Mouse (Mus musculus): ENCODE measurements at regions not wholly inside any gene's neighbourhood (a gene's known extent, or its start where the extent isn't known, plus 50 kb on each side); places are given as distances from the start of the nearest gene placed in this dataset.

DNA sequence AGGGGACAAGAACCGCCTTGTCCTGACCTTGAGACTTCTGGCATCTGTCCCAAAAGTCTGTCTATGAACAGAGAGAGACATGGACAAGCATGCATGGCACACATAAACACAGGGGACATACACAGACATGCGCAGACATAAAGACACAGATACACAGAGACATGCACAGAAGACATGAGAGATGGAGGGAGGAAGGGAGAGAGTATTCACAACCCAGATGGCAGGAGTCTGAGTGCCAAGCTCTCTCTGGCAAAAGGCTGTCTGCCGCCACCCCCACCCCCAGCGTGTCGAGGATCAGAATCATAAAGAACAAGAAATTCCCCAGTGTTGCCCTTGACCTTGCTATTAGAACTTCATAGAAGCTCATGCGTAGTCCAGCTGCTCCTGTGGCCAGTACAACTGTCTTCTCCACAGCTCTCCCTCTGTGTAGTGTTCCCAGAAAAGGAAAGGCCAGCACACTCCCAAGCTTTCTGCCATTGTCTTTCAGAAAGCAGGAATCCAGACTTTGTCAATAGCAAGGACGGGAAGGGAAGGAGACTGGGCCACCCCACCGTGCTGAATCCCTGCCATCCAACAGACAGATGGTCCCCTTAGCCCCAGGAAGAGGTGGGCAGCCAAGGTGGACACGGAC lies 99.8 kb downstream of the Ier5 start:
- in situ Hi-C loops (cut with MboI, MseI): no loop called here

DNA sequence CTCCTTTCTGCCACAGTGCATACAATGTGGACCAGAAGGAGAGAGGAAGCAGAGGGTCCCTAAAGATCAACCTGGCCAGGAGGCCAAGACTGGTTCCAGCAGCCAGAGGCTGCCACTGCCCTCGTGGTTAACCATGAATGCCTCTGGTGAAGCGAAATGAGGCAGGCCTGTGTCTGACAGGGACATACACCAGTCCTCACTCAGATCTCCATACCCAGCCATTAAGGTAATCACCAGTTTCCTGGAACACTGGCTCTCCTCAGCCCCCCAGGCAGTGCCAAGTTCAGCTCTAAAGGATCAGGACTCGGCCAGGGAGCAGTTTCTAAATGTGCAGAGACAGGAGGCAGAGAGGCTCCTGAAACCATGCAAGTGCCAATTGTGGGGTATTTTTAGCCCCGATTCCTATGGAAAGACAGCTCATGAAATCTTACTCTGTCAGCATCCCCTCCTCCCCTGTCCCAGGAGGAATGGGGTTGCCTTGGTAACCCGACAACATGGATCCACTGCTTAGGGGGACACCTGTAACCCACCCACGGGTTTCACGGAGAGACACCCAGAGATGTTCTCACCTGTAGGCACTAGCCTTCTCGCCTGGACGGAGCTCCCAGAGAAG lies 103.6 kb downstream of the Ier5 start:
- in situ Hi-C loops (cut with MboI, MseI): no loop called here

DNA sequence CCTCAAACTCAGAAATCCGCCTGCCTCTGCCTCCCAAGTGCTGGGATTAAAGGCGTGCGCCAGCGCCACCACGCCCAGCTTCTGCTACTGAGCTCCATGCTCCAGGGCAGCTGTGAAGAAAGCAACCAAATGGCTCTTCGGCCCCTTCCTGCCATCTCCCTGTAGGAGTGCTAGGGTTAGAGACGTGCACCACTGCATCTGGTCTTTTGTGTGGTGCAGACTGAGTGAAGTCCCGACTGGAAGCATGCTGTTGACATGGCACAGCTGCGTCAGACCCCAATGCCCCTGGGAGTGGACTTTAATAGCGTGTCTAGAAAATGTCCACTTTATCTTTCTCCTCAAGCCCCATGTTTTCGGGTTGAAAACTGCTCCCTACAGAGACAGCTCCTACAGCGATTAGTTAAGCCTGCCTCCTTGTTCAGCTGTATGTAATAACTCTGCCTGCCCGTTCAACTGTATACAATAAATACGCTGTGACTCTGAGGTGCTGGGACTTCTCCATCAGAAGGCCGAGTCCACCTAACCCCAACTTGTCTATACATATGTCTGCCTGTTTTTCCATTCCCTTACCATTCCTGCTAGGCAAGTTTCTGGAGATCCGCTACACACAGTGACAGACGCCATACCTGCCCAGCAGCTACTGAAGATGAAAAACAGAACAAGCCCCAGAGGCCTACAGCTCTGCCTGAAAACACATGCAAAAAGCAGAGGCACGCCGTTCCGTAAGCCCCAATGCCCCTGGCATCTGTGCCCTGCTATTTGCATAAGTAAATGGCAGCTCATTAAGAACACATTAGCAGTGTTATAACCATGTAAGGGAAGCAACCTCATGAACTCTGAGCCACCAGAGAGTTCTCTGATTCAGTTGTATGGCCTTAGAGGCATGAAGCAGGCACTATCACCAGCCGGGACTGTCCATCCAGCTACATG lies 105.2 kb downstream of the Ier5 start:
- in situ Hi-C loops (cut with MboI, MseI): no loop called here

DNA sequence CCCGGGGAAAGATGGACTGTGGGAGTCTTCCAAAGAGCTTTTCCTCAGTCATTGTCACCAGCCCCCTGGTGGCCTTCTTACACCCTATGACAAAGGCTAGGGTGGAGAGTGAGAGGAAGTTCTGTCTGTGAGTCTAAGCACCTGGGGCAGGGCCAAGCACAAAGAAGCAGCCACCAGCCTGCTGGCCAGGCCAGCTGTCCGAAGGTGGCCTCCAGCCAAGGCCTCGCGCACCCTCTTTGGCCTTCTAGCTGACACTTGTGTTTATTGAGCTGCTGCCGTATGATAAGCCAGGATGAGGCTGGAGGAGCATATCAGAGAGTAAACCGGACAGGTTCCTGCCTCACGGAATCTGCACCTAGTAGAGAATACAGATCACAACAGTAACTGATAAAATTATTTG lies 99.0 kb upstream of the Cacna1e start:
- in situ Hi-C loops (cut with MboI, MseI): no loop called here

DNA sequence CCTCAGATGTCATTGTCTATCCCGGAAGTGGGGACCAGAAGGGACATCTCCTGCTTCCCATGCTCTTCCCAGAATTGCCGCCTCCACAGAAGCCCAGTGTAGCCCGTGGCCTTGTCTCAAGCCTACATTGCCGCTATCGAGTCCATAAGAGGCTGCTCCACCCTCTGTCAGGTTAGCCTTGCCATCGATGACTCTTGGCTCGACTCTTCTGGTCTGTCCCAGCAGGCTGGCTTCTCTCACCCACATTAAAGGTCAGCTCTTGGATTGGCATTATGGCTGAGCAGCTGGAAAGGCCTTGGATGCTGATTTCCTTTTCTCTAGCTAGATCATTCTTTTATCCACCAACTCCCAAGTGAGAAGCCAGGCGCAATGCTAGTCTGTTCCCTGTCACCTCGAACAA lies 98.5 kb upstream of the Cacna1e start:
- in situ Hi-C loops (cut with MboI, MseI): no loop called here

DNA sequence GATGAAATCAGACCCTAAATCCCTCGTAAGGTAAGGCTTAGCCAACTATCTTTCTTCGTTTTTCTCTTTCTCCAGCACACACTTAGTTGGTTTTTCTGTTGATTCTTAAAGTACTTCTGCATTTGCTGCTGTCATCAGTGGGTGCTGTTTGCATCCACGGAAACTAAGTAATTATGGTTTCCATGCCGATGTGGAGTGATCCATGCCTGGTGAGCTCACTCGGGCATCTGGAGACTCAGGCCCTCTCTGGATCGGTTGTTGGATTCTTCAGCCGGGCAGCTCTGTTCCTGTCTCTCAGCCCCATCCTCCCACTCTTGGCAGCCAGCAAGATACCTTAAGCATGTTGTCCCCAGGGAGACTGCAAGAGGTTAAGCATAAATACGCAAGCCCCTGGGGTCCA lies 97.4 kb upstream of the Cacna1e start:
- in situ Hi-C loops (cut with MboI, MseI): no loop called here

DNA sequence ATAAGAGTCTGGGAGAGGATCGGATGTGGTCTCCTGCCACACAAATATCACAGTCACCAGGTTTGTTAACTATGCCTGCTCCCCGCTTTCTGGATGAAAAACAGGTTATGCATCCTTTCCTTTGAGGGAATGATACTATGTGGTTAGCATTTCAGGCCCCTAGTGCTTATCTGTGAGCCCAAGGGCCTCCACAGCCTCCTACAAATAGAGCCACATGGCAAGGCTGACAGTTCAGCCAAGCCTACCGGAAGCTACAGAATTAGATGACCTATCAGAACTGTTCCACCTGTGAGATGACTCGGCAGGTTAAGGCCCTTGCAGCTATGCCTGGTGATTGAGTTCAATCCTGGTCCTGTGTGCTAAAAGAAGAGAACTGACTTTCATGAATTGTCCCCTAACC lies 91.4 kb upstream of the Cacna1e start:
- in situ Hi-C loops (cut with MboI, MseI): no loop called here

DNA sequence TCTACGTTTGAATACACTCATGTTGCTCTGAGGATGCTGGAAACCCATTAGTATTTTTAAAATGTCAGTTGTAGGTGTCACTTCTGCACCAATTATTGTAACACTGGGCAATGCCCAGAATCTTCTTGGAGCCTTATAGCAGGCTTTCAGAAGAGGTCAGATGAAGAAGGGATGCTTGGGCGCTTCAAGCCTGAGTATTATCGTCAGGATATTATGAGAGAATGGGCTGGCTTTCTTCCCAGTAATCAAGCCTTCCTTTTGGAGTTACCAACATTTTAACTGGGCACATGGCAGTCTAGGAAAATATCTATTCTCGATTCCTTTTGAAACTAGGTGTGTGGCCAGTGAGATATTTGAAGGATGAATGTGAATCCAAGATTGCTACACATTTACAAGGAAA lies 77.0 kb upstream of the Cacna1e start:
- in situ Hi-C loops (cut with MboI, MseI): no loop called here

DNA sequence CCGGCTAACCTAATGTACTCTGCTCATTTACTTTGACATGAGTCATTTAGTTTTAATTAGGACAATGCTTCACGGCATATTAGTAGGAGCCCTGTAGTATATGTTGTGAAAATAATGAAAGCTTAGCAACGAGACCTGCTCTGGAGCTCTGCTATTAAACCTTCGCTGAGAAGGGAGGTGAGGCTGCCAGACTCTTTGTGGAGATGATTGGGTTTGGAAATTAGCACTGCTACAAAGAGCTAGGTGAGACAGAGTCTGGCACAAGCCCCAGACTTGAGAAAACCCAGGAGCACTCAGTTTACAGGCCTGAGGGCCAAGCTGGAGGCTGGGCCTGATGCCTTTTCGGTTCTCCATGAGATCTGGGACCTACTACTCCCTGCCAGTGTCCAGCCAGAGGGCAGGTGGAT lies 72.3 kb upstream of the Cacna1e start:
- in situ Hi-C loops (cut with MboI, MseI): no loop called here

DNA sequence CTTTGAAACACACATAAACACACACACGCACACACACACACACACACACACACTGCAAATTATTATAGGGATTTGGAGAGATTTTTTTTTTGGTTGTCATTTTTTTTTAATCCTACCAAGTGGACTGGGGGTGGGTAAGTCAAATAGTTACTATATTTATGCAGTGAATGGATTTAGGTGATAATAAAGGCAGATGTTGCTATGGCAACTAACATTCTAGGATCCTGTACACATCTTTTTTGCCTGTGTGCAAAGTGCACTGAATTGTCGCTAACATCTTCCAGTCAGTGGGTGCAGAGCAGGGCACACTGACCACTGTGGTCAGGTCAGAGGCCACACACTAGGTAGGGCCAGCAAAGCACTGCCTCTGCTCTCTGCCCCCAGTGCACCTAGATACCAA lies 68.4 kb upstream of the Cacna1e start:
- in situ Hi-C loops (cut with MboI, MseI): no loop called here

Measured in T-helper 1 cell (primary cell).